Mouse (Mus musculus) testis, adult 2 months (tissue): ENCODE measurements around the gene Tmem14a. TPM values are rescaled to one million over a fixed set of nuclear protein-coding genes. Genes with fewer than 3 reads are reported as not detected.

Experiments used
- H3K27ac ChIP-seq: fragments of 200-500 bp; 2 replicates; pipeline ENCODE4 v1.5.1; 2012; ENCODE audit warnings: low read depth, low read length; ENCODE audit not compliant: control insufficient read depth, insufficient read depth
- H3K27me3 ChIP-seq: fragments of 200-500 bp; 2 replicates; pipeline ENCODE4 v1.6.1; 2012; ENCODE audit warnings: mild to moderate bottlenecking, low read length, moderate library complexity; ENCODE audit not compliant: control insufficient read depth, insufficient read depth
- H3K36me3 ChIP-seq: fragments of 200-500 bp; 2 replicates; pipeline ENCODE4 v1.6.1; 2012; ENCODE audit warnings: mild to moderate bottlenecking, low read length; ENCODE audit not compliant: control insufficient read depth, insufficient read depth
- H3K4me1 ChIP-seq: fragments of 200-500 bp; 2 replicates; pipeline ENCODE4 v1.6.1; 2012; ENCODE audit warnings: low read length; ENCODE audit not compliant: control insufficient read depth, insufficient read depth
- H3K4me3 ChIP-seq: fragments of 200-500 bp; 2 replicates; pipeline ENCODE4 v1.5.1; 2012; ENCODE audit warnings: low read depth, mild to moderate bottlenecking, low read length, moderate library complexity, mixed read lengths; ENCODE audit not compliant: control insufficient read depth
- CTCF ChIP-seq: fragments of 200-500 bp; IDR thresholded peaks from 2 replicates; pipeline ENCODE4 v1.5.1; 2012; ENCODE audit warnings: low read depth, mild to moderate bottlenecking, inconsistent platforms, low read length, moderate library complexity; ENCODE audit not compliant: control insufficient read depth, insufficient read depth, insufficient replicate concordance
- POLR2A ChIP-seq: fragments of 200-500 bp; IDR thresholded peaks from 2 replicates; pipeline ENCODE4 v1.6.1; 2012; ENCODE audit warnings: low read depth, mild to moderate bottlenecking, inconsistent platforms, low read length, moderate library complexity; ENCODE audit not compliant: control insufficient read depth
- polyA plus RNA-seq: library from polyadenylated mRNA; depleted of rRNA; stranded (reverse); fragments of >200 nt; gene quantifications from 2 replicates; pipeline ENCODE4 v1.2.3, GENCODE M21; 2012

The Tmem14a gene
- polyA plus RNA-seq, 1 experiment, result 0.74 TPM

DNA sequence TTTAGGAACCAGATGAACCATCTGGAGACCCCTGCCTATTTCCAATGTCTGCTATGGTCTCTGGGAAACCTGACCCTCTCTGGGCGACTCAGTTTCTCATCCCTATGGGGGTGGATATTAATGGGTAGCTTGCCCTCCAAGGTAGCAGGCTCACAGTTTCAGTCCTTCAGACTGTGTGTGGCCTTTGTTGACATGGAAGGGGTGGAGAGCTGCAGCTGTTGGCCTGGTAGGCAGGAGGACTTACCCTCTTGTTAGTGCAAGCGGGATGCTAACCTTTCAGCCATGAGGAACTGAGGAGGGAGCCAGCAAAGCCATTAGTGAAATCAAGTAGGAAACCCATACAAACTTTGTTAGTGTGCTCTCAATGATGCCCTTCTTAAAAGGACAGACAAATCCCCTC lies 12.0 kb downstream of the Tmem14a start:
- no peaks in the 10 kb centered on the region for H3K27me3 ChIP-seq
- TF ChIP-seq POLR2A (no peak), CTCF (no peak)

GRCm38 (mm10) chr1:21231744-21232464 lies 13.5 kb downstream of the Tmem14a start:
- Histone ChIP-seq H3K27me3 (no peaks in the 10 kb centered on the region), H3K4me1 (no peaks in the 10 kb centered on the region), H3K36me3 (no peaks in the 10 kb centered on the region), H3K4me3 (no peak overlapping the region), H3K27ac (peak overlapping the region; percentile 29; the same call in 1 of the 2 replicates)
- TF ChIP-seq POLR2A, result no peak

More for the DNA sequence above, 12.0 kb downstream of the Tmem14a start:
- no peaks in the 10 kb centered on the region for H3K36me3 ChIP-seq
- no peaks in the 10 kb centered on the region for H3K4me1 ChIP-seq
- no peak overlapping the region for H3K27ac ChIP-seq
- no peak overlapping the region for H3K4me3 ChIP-seq

DNA sequence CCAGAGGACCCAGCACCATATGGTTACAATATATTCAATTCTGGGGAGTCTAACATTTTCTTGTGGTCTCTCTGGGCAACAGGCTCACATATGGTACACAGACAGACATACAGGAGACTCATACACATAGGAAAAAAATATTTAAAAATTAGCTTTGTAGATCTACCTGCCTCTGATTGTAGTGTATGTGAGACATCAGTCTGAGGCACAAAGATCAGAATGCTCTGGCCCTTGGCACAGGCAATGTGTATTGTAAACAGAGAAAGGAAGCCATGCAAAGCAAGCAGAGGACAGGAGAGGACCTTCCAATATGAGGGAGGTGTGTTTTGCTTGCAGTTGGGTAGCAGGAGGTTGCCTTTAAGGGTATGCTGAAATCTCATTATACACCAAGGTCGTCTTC lies 14.1 kb downstream of the Tmem14a start:
- no peak for TF ChIP-seq CTCF
- TF ChIP-seq POLR2A, result no peak

GRCm38 (mm10) chr1:21235359-21235758 lies 17.0 kb downstream of the Tmem14a start:
- Histone ChIP-seq H3K27ac (no peak overlapping the region), H3K4me1 (no peaks in the 10 kb centered on the region; the same call in 1 of the 2 replicates), H3K27me3 (no peaks in the 10 kb centered on the region), H3K4me3 (no peak overlapping the region), H3K36me3 (no peaks in the 10 kb centered on the region)
- TF ChIP-seq CTCF (no peak), POLR2A (no peak)

More for the DNA sequence above, 14.1 kb downstream of the Tmem14a start:
- H3K27ac ChIP-seq, result peak overlapping the region; percentile 29; the same call in 1 of the 2 replicates
- no peaks in the 10 kb centered on the region for H3K4me1 ChIP-seq
- no peaks in the 10 kb centered on the region for H3K27me3 ChIP-seq
- no peaks in the 10 kb centered on the region for H3K36me3 ChIP-seq
- no peak overlapping the region for H3K4me3 ChIP-seq

DNA sequence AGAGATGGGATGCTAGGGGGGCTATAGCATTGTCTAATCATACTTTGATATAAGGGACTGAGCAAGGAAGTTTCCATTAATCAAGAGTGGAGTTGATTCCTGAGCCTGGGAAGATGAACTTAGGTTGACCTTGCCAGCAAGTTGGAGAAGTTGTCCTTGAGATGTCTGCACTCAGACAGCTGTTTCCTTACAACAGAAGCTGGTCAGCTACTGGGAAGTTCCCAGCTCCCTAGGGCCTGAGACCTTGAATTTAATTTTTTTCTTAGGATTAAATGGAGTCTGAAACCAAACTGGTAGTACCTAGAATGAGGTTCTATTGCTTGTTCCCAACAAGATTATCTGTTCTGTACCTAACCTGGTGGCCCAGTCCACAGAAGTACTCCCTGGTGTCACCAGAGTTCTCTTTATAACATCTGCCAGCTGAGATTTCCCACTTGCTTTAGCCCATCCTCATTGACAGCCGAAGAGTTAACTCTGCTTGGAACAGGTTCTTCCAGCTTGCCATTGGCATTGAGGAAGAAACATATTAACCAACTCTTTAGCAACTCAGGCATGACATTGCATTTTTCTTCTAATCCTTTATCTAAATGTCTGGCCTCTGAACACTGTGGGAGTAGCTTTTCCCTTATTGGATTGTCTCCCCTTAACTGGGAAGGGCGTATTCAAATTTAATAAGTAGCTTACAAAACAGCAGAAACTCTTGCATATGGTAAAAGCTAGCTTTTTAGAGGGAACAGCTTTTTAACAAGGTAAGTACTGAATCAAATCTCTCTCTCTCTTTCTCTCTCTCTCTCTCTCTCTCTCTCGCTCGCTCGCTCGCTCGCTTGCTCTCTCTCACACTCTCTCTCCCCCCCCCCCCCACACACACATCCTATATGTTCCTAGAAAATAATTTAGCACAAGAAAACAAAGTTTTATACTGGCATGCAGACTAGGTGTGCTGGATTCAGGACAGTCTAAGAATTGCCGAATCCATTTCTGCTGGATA lies 21.8 kb downstream of the Tmem14a start, which contains the start of gene Gsta3:
TSS of gene Gsta3 (plus strand) at position 679 of the 988 bp plus-strand sequence.
- TF ChIP-seq CTCF (no peak), POLR2A (no peak)
- Histone ChIP-seq H3K4me1 (no peaks in the 10 kb centered on the region; the same call in 1 of the 2 replicates), H3K27ac (peak within 1 kb of the TSS; percentile 32; the same call in 1 of the 2 replicates), H3K4me3 (no peak within 1 kb of the TSS), H3K36me3 (no peaks in the 10 kb centered on the region), H3K27me3 (no peaks in the 10 kb centered on the region)

DNA sequence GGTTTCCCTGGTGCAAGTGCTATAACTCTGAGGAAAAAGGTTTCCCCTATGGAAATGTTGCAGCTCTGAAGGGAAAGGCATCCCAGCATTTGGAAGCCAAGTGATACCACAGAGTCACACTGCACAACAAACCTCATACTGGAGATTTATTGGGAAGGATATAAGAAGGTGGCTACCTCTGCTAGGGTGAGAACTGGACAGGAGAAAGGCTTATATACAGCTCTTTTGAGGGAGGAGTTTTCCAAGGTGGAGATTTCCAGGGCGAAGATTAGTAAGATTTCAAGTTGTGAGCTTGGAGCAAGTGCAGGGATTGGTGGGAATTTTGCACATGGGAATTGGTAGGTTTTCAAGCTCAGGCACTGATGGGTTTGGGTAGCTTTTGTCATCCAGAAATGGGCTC lies 22.7 kb downstream of the Tmem14a start:
- TF ChIP-seq POLR2A (no peak), CTCF (no peak)
- H3K27me3 ChIP-seq, result no peaks in the 10 kb centered on the region
- 0 out of 2 replicates have a peak overlapping the region, but pooled peaks have one; percentile 6 for H3K27ac ChIP-seq
- no peak overlapping the region for H3K4me3 ChIP-seq
- no peaks in the 10 kb centered on the region for H3K36me3 ChIP-seq
- no peaks in the 10 kb centered on the region; the same call in 1 of the 2 replicates for H3K4me1 ChIP-seq

GRCm38 (mm10) chr1:21244290-21244960 lies 26.1 kb downstream of the Tmem14a start:
- Histone ChIP-seq H3K27me3 (no peaks in the 10 kb centered on the region), H3K27ac (no peak overlapping the region), H3K4me1 (no peaks in the 10 kb centered on the region; the same call in 1 of the 2 replicates), H3K36me3 (no peaks in the 10 kb centered on the region), H3K4me3 (no peak overlapping the region)
- TF ChIP-seq CTCF (no peak), POLR2A (no peak)
